Mouse (Mus musculus) forelimb bud, embryonic 11.5 days (tissue): ENCODE data around the gene Msx3.

Source experiments
- DNase-seq: peaks from one replicate; pipeline ENCODE4 v3.0.0-alpha.2; 2012; ENCODE audit warnings: low read depth, low spot score

Gene Msx3

GRCm38 (mm10) chr7:140048361-140049114 lies at the start of gene Msx3:
TSS of gene Msx3 (minus strand) at chr7:140049089.
- DNase-seq = no peak

GRCm38 (mm10) chr7:140098466-140098865 lies 49.6 kb upstream of the Msx3 start:
- no peak for DNase-seq

GRCm38 (mm10) chr7:140096055-140096454 lies 47.2 kb upstream of the Msx3 start:
- no peak for DNase-seq

DNA sequence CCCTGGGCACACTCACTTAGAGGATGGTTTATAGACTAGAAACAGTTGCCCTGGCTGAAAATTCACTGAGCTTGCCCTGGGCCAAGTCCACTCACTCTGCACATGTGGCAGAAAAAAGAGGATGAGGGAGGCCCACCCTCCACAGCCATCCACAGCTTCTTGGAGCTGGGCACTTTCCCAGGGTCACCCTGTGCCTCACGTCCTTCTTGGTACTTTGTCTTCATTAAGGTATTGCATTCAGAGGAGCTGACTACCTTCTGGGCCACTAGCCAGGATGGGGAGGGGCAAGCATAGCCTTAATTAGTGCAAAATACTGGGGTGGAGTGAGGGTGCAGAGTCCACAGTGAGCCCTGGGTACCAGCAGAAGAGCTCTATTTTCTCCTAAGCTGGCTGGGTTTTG lies 46.7 kb upstream of the Msx3 start:
- no peak for DNase-seq

GRCm38 (mm10) chr7:140094954-140095353 lies 46.1 kb upstream of the Msx3 start:
- DNase-seq = no peak

DNA sequence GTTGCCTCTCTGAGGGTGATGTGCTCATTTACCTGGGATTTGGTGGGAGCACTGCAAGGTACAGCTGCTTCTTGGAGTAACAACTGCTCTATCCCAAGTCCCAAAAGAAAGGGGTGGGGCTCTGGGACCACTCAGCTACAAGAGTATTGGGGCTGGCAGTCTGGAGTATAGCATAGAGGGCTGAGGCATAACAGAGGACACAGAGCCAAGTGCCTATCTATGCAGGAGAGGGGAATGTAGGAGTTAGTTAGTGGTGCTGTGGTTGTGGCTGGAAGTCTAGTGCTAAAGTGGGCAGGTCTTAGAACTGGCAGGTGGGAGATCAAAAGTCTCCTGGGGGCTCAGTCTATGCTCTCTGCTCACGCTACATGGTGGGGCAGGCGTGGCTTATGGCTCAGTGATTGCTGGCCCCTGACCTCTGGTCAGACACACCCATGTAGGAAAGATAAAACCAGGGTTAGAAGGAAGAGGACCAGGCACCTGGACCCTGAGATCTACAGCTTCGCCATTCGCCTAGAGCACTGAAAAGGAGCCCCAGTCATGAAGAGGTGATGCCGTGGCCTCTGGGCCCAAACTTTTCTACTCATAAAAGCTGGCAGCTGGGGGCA lies 44.1 kb upstream of the Msx3 start, which contains the start of gene Prap1:
Gene Prap1, plus strand, starts transcription at position 472 of the 605 bp plus-strand sequence.
- DNase-seq = no peak

DNA sequence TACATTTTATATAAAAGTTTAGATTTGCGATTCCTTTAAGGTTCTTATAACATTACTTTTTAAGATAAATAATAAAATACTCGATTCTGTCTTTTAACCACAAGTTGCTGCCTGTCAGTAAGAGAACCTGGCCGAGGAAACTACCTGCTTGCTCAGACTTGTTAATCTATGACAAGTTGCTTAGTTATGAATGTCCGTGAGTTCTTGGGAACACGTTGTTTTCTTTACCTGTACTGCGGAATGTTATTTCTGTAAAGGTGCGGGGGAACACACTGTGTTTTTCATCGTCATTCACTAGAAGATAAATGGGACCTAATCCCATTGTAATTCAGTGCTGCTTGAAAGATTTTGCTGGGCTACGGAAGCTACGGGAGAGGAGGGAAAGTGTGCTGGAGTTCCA lies 41.7 kb upstream of the Msx3 start:
- no peak for DNase-seq

GRCm38 (mm10) chr7:140082242-140082678 lies 33.4 kb upstream of the Msx3 start, which contains the start of gene Caly:
TSS of gene Caly (minus strand) at chr7:140082548.
- DNase-seq = peak; percentile 59

- DNase-seq = no peak
These were observed 32.7 kb upstream of the Msx3 start for GRCm38 (mm10) chr7:140081408-140082241.

- peak; percentile 85 for DNase-seq
These were observed 31.7 kb upstream of the Msx3 start for GRCm38 (mm10) chr7:140080503-140081156.

GRCm38 (mm10) chr7:140078711-140079110 lies 29.8 kb upstream of the Msx3 start:
- DNase-seq = peak; percentile 78

GRCm38 (mm10) chr7:140077698-140078097 lies 28.8 kb upstream of the Msx3 start:
- no peak for DNase-seq

GRCm38 (mm10) chr7:140070042-140070711 lies 21.3 kb upstream of the Msx3 start:
- no peak for DNase-seq

- no peak for DNase-seq
These were observed 18.5 kb upstream of the Msx3 start for GRCm38 (mm10) chr7:140067397-140067796.

GRCm38 (mm10) chr7:140063092-140063491 lies 14.2 kb upstream of the Msx3 start:
- DNase-seq = peak; percentile 75

DNA sequence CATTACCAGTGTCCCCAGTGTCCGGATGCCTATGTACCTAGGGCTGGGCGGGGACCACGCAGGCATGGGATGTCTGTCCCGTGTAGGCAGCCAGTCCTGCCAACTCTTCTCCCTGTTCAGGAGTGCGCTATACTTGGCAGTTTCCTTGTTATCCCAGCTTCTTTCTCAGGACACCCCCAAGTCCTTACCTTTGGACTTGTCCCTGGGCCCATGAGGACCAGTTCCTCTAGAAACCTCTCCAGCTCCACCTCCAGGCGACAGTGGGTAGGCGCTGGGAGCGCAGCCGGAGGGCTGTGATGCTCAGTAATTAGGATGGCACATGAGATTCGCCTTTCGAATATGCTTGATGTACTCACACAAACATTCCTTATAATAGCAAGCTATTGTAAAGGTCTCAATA lies 13.4 kb upstream of the Msx3 start:
- DNase-seq = no peak

GRCm38 (mm10) chr7:140061832-140062130 lies 12.9 kb upstream of the Msx3 start:
- no peak for DNase-seq

DNA sequence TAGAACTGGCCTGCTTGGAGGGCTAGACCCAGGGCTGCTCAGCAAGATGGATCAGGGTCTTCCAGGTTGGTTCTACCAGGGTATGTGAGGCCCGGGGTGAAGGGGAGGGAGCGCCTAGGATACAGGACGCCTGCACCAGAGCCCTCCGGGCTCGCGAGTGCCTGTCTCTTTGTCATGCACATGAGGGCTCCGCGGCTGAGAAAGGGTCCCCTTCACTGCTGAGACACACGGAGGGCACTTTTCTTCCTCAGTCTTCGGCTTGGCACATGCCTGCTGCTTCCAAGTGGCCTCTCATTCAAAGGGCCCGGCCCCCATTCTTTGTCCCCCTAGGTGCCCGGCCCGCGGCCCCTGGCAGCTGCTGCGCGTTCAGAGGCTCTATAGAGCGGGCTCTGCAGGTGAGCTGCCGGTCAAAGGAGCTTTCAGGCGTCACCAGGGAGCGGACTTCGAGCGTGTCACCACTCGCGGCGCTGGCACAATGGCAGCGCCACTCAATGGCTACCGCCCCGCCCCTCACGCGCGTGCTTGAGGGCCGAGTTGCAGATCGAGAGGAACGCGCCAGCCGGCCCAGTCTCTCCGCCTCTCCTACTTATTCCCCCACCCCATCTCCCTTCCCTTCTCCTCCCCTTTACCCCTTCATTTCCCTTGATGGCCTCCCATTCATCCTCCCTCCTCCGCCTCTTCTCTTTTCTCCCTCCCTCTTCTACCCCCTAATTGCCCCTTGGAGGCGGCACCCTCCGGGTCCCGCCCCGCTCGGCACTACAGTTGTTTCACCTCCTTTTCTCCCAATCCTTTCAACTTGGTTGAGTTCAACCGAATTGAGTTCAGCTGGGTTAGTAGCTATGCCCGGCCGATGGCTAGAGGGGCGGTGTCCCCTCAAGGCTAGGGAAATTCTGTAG lies 12.3 kb upstream of the Msx3 start:
- peak; percentile 34 for DNase-seq

DNA sequence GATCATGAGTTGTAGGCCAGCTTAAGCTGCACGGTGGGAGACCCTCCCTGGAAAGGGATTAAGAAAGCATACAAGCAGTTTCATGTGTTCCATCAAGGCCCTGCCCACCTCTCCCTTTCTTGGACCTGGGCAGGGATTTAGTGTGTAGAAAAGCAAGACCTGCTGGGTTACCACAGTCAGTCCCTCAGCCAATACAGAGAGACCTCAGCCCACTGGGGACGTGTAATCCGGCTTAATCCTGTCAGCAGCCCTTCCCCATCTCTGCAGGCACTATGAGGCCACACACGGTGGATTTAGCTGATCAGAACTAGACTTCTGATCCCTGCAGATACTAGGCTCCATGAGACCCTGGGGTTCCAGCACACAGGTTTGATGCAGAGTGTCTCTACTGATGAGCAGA lies 10.7 kb upstream of the Msx3 start:
- no peak for DNase-seq

GRCm38 (mm10) chr7:140058528-140058927 lies 9.6 kb upstream of the Msx3 start:
- no peak for DNase-seq
